Mouse (Mus musculus): ENCODE data around the gene Cacnb1. TPM values are rescaled to one million over a fixed set of nuclear protein-coding genes. Genes with fewer than 3 reads are reported as not detected.
A peak's percentile ranks its signal among the peaks of the same experiment; 100 is the strongest.

The Cacnb1 gene
- polyA plus RNA-seq, 1 experiment from 2014 or later = 20.7 TPM

- H3K27ac ChIP-seq = peak overlapping the region; percentile 90
- H3K4me3 ChIP-seq = peak overlapping the region; percentile 83
- H3K4me1 ChIP-seq = peaks cover 38% of the 10 kb centered on the region
- no peaks in the 10 kb centered on the region for H3K27me3 ChIP-seq
- peak overlapping the region; percentile 81 for H3K4me2 ChIP-seq (replicated peaks)
- H3K9ac ChIP-seq = peak overlapping the region; percentile 88
- WGBS = 67% methylated on average over 2 of the region's 2 CpGs
- H3K36me3 ChIP-seq = peaks cover 30% of the 10 kb centered on the region
- ATAC-seq (ENCODE audit: low FRiP score, low read depth) = peak; percentile 7; the same call in 1 of the 2 replicates
- H3K9me3 ChIP-seq = no peaks in the 10 kb centered on the region
These were observed 1.7 kb downstream of the Cacnb1 start for GRCm38 (mm10) chr11:98021118-98021517.

- Histone ChIP-seq H3K9me3 (no peaks in the 10 kb centered on the region), H3K4me3 (peak overlapping the region; percentile 83), H3K27ac (peak overlapping the region; percentile 90; the same call in 1 of the 2 replicates), H3K4me2 (replicated peaks) (peak overlapping the region; percentile 81), H3K27me3 (no peaks in the 10 kb centered on the region), H3K9ac (peak overlapping the region; percentile 88; the same call in 1 of the 2 replicates), H3K36me3 (peaks cover 34% of the 10 kb centered on the region), H3K4me1 (peaks cover 34% of the 10 kb centered on the region)
- WGBS = 61% methylated on average over 1 of the region's 1 CpGs
- ATAC-seq (ENCODE audit: low FRiP score, low read depth) = no peak
These were observed 2.1 kb downstream of the Cacnb1 start for GRCm38 (mm10) chr11:98020710-98021109.

- H3K9ac ChIP-seq = peak overlapping the region; percentile 50; the same call in 1 of the 2 replicates
- WGBS = 29% methylated on average over 8 of the region's 8 CpGs
These were observed 2.8 kb downstream of the Cacnb1 start for GRCm38 (mm10) chr11:98019883-98020610.

GRCm38 (mm10) chr11:98018858-98019641 is 3.8 kb downstream of the Cacnb1 start:
- Histone ChIP-seq H3K4me3 (no peak overlapping the region), H3K27me3 (no peaks in the 10 kb centered on the region), H3K4me2 (replicated peaks) (no peak overlapping the region; the same call in 1 of the 2 replicates), H3K4me1 (peaks cover 32% of the 10 kb centered on the region), H3K9ac (no peak overlapping the region; the same call in 1 of the 2 replicates), H3K27ac (no peak overlapping the region), H3K9me3 (no peaks in the 10 kb centered on the region), H3K36me3 (peaks cover 49% of the 10 kb centered on the region)
- ATAC-seq (ENCODE audit: low FRiP score, low read depth) = no peak
- WGBS = 47% methylated on average over 8 of the region's 10 CpGs

More at GRCm38 (mm10) chr11:98019883-98020610, 2.8 kb downstream of the Cacnb1 start:
- H3K4me1 ChIP-seq = peaks cover 32% of the 10 kb centered on the region
- H3K27me3 ChIP-seq = no peaks in the 10 kb centered on the region
- no peak overlapping the region for H3K27ac ChIP-seq
- H3K4me3 ChIP-seq = peak overlapping the region; percentile 83; the same call in 1 of the 2 replicates
- peaks cover 40% of the 10 kb centered on the region for H3K36me3 ChIP-seq
- no peaks in the 10 kb centered on the region for H3K9me3 ChIP-seq
- peak overlapping the region; percentile 81 for H3K4me2 ChIP-seq (replicated peaks)
- ATAC-seq (ENCODE audit: low FRiP score, low read depth) = no peak

GRCm38 (mm10) chr11:98018222-98018621 is 4.6 kb downstream of the Cacnb1 start:
- ATAC-seq (ENCODE audit: low FRiP score, low read depth) = no peak
- H3K36me3 ChIP-seq = peaks cover 53% of the 10 kb centered on the region
- WGBS = 62% methylated on average over 6 of the region's 6 CpGs

GRCm38 (mm10) chr11:98016824-98017223 is 6.0 kb downstream of the Cacnb1 start:
- ATAC-seq (ENCODE audit: low FRiP score, low read depth) = no peak
- Histone ChIP-seq H3K9me3 (no peaks in the 10 kb centered on the region), H3K27me3 (no peaks in the 10 kb centered on the region), H3K4me2 (replicated peaks) (no peak overlapping the region), H3K4me3 (no peak overlapping the region), H3K27ac (no peak overlapping the region), H3K36me3 (peaks cover 63% of the 10 kb centered on the region), H3K9ac (no peak overlapping the region), H3K4me1 (peaks cover 25% of the 10 kb centered on the region)
- WGBS = 72% methylated on average over 4 of the region's 4 CpGs

More at GRCm38 (mm10) chr11:98018222-98018621, 4.6 kb downstream of the Cacnb1 start:
- Histone ChIP-seq H3K4me1 (peaks cover 29% of the 10 kb centered on the region), H3K4me2 (replicated peaks) (no peak overlapping the region), H3K9me3 (no peaks in the 10 kb centered on the region), H3K9ac (no peak overlapping the region), H3K27me3 (no peaks in the 10 kb centered on the region), H3K4me3 (no peak overlapping the region), H3K27ac (no peak overlapping the region)

GRCm38 (mm10) chr11:98016177-98016576 is 6.7 kb downstream of the Cacnb1 start:
- no peak overlapping the region for H3K27ac ChIP-seq
- 94% methylated on average over 5 of the region's 5 CpGs for WGBS
- no peak overlapping the region for H3K4me2 ChIP-seq (replicated peaks)
- H3K4me3 ChIP-seq = no peak overlapping the region
- ATAC-seq (ENCODE audit: low FRiP score, low read depth) = no peak
- no peaks in the 10 kb centered on the region for H3K27me3 ChIP-seq
- H3K36me3 ChIP-seq = peaks cover 70% of the 10 kb centered on the region
- H3K4me1 ChIP-seq = peaks cover 20% of the 10 kb centered on the region
- no peaks in the 10 kb centered on the region for H3K9me3 ChIP-seq
- no peak overlapping the region for H3K9ac ChIP-seq

GRCm38 (mm10) chr11:98012831-98013230 is 10.0 kb downstream of the Cacnb1 start:
- no peak overlapping the region for H3K4me3 ChIP-seq
- no peak overlapping the region for H3K9ac ChIP-seq
- H3K9me3 ChIP-seq = no peaks in the 10 kb centered on the region
- no peak for ATAC-seq (ENCODE audit: low FRiP score, low read depth)
- H3K27ac ChIP-seq = no peak overlapping the region
- H3K4me2 ChIP-seq (replicated peaks) = no peak overlapping the region
- peaks cover 91% of the 10 kb centered on the region for H3K36me3 ChIP-seq
- H3K27me3 ChIP-seq = no peaks in the 10 kb centered on the region
- no peaks in the 10 kb centered on the region for H3K4me1 ChIP-seq
- WGBS = 82% methylated on average over 10 of the region's 10 CpGs

- no peaks in the 10 kb centered on the region for H3K4me1 ChIP-seq
- no peaks in the 10 kb centered on the region for H3K27me3 ChIP-seq
- no peak overlapping the region for H3K27ac ChIP-seq
- H3K9ac ChIP-seq = no peak overlapping the region
- no peak overlapping the region for H3K4me3 ChIP-seq
- ATAC-seq (ENCODE audit: low FRiP score, low read depth) = no peak
- no peak overlapping the region for H3K4me2 ChIP-seq (replicated peaks)
- no peaks in the 10 kb centered on the region for H3K9me3 ChIP-seq
- H3K36me3 ChIP-seq = peaks cover 91% of the 10 kb centered on the region
- 61% methylated on average over 9 of the region's 9 CpGs for WGBS
These were observed 11.1 kb downstream of the Cacnb1 start for GRCm38 (mm10) chr11:98011716-98012115.

GRCm38 (mm10) chr11:98008087-98008486 is 14.7 kb downstream of the Cacnb1 start:
- no peak for ATAC-seq (ENCODE audit: low FRiP score, low read depth)
- WGBS = 82% methylated on average over 11 of the region's 11 CpGs

GRCm38 (mm10) chr11:98005686-98006085 is 17.1 kb downstream of the Cacnb1 start:
- no peak for ATAC-seq (ENCODE audit: low FRiP score, low read depth)
- H3K36me3 ChIP-seq = peaks cover 70% of the 10 kb centered on the region
- peaks cover 27% of the 10 kb centered on the region for H3K4me1 ChIP-seq
- H3K4me3 ChIP-seq = no peak overlapping the region
- H3K9ac ChIP-seq = no peak overlapping the region
- H3K27me3 ChIP-seq = peaks cover 22% of the 10 kb centered on the region
- no peak overlapping the region for H3K4me2 ChIP-seq (replicated peaks)
- H3K27ac ChIP-seq = no peak overlapping the region; the same call in 1 of the 2 replicates
- 79% methylated on average over 10 of the region's 10 CpGs for WGBS
- H3K9me3 ChIP-seq = no peaks in the 10 kb centered on the region

More at GRCm38 (mm10) chr11:98008087-98008486, 14.7 kb downstream of the Cacnb1 start:
- Histone ChIP-seq H3K4me2 (replicated peaks) (no peak overlapping the region), H3K4me3 (no peak overlapping the region), H3K9me3 (no peaks in the 10 kb centered on the region), H3K36me3 (peaks cover 87% of the 10 kb centered on the region), H3K9ac (no peak overlapping the region), H3K4me1 (peaks cover 13% of the 10 kb centered on the region), H3K27ac (no peak overlapping the region), H3K27me3 (peaks cover under 1% of the 10 kb centered on the region; the same call in 1 of the 2 replicates)

- WGBS = 49% methylated on average over 13 of the region's 13 CpGs
These were observed 17.8 kb downstream of the Cacnb1 start for GRCm38 (mm10) chr11:98005076-98005475.

More at GRCm38 (mm10) chr11:98005076-98005475, 17.8 kb downstream of the Cacnb1 start:
- H3K4me1 ChIP-seq = peaks cover 30% of the 10 kb centered on the region
- peaks cover 64% of the 10 kb centered on the region for H3K36me3 ChIP-seq
- no peak overlapping the region for H3K4me3 ChIP-seq
- no peak overlapping the region for H3K27ac ChIP-seq
- no peak overlapping the region for H3K9ac ChIP-seq
- peaks cover 27% of the 10 kb centered on the region for H3K27me3 ChIP-seq
- H3K9me3 ChIP-seq = no peaks in the 10 kb centered on the region
- no peak for ATAC-seq (ENCODE audit: low FRiP score, low read depth)
- no peak overlapping the region for H3K4me2 ChIP-seq (replicated peaks)

Measured in limb, embryonic 13.5 days (tissue).